Mouse (Mus musculus): ENCODE measurements around the gene Exosc1.
A peak's percentile ranks its signal among the peaks of the same experiment; 100 is the strongest.
"Not testable (repeated sequence)": the region's sequence is repeated elsewhere in the genome, so short reads cannot be mapped to it uniquely, and the experiment has no call there.

Exosc1 gene

DNA sequence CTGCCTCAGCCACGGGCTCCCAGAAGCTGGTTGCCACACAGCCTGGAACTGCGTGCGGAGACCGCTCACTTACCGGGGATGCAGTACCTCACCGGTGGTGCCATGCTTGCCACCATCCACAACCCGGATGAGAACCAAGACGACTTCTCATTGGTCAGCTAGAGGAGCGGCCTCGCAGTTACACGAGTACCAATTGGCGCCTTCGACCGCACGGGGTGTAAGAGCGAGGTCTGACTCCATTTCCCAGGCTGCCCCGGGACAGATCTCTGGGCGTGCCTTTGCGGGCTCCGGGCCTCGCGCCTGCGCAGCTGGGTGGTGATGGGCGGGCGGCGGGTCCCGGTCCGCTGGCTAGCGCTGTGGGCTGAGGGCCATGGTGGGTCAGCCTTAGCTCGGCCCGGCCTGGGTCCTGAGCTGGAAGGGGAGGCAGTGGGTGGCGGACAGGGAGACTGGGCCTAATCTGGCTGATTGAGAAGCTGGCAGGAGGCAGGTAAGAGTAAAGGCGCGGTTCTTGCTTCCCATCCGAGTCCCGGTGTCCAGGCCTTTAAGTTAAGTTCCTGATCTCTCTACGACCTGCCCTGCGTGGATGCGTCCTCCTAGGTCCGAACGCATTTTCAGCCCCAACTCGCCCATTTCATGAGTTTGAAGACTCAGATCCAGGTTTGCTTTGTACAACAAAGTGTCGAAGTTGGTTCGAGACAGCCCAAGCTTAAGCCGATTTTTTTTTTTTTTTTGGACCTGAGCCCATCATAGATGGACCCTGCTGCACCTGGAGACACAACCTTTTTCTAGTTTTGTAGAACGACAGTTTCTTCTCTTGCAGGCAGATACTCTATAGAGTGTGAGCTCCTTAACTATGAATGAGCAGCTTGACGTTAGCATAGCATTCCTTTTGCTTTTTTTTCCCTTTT is at the start of gene Exosc1, which contains the start of gene Zdhhc16:
Exosc1 (minus strand) TSS at position 245 of the 908 bp plus-strand sequence.
Zdhhc16 (plus strand) TSS at position 302 of the 908 bp plus-strand sequence.
- DNase-seq (ENCODE audit: extremely low read depth, low read depth, low spot score) = peak; percentile 74

DNA sequence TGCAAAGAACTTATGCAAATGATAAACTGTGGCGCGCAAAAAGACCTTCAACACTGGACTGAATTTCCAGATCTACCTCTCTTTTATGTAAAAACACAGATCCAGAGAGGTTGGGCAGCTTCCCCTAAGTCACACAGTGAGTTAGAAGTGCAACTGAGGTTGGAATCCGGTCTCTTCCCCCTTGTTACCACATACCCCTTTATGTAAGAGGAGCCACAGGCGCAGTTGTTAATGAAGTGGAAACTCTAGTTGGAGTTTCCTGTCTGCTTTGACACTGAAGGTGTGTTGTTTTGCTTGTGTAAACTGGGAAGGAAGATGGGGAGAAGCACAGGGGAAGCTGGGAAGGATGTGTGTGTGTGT is 49.5 kb upstream of the Exosc1 start:
- no peak for DNase-seq (ENCODE audit: extremely low read depth, low read depth, low spot score)

GRCm38 (mm10) chr19:41981931-41982790 is 48.9 kb upstream of the Exosc1 start:
- DNase-seq (ENCODE audit: extremely low read depth, low read depth, low spot score) = no peak

DNA sequence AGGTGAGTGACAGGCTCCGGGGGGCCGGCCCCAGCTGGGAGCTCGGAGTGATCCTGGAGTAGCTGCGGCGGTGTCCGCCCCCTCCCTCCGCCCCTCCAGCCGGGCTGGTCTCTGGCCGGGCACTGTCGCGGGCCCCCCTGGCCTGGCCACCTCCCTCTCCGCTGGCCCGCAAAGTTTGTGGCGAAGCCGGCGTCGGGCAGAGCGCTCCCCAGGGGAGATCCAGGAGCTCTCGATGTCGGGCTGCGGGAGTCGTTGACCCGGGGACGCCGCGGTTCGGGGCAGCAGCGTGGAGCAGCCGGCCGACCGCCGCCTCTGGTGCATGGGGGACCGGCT is 48.3 kb upstream of the Exosc1 start, which contains the start of gene Ubtd1:
Ubtd1 (plus strand) TSS at position 169 of the 333 bp plus-strand sequence.
- DNase-seq (ENCODE audit: extremely low read depth, low read depth, low spot score) = no peak

- no peak for DNase-seq (ENCODE audit: extremely low read depth, low read depth, low spot score)
Measured at GRCm38 (mm10) chr19:41980819-41981594, 47.8 kb upstream of the Exosc1 start, which contains the start of gene Mms19. Gene Mms19, minus strand, starts transcription at chr19:41981157.

GRCm38 (mm10) chr19:41980422-41980818 is 47.2 kb upstream of the Exosc1 start:
- no peak for DNase-seq (ENCODE audit: extremely low read depth, low read depth, low spot score)

- DNase-seq (ENCODE audit: extremely low read depth, low read depth, low spot score) = no peak
Measured at GRCm38 (mm10) chr19:41973891-41974794, 40.9 kb upstream of the Exosc1 start.

- DNase-seq (ENCODE audit: extremely low read depth, low read depth, low spot score) = no peak
Measured at GRCm38 (mm10) chr19:41969618-41970017, 36.4 kb upstream of the Exosc1 start.

GRCm38 (mm10) chr19:41953574-41953973 is 20.4 kb upstream of the Exosc1 start:
- DNase-seq (ENCODE audit: extremely low read depth, low read depth, low spot score) = no peak

DNA sequence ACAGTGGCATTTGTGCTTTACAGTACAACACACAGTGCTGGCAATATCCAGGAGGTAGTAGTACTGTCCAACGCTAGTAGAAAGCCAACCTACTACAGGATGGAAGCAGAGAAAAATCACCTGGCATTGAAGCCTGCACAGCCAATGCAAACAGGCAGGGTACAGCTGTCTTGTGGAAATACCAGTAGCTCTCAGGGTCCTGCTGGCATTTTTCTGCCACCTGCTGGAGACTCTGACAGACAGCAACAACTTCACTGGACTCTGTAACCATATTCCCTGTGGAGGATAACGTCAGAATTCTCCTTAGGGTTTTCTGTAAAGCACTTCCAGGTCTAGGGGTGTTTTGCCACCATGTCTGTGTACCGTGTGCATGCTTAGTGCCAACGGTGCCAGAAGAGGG is 19.1 kb upstream of the Exosc1 start:
- DNase-seq (ENCODE audit: extremely low read depth, low read depth, low spot score) = no peak

DNA sequence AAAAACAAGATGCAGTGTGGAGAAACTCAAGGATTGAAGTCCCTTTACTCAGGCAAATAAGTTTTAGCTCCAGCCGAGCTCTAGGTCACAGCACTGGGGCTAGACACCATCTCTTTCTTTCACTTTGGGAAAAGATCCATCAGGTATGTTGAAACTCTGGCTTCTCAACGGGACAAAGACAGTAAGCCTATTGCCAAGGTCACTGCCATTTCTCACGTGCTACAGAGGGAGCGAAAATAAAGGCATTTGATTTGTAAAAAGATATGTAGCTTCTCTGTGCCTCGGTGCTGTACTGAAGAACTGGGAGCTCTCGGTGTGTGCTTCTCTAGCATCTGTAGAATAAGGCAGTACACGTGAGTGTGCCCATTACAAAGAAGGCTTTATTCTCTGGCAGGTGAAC is 10.6 kb upstream of the Exosc1 start:
- no peak for DNase-seq (ENCODE audit: extremely low read depth, low read depth, low spot score)

DNA sequence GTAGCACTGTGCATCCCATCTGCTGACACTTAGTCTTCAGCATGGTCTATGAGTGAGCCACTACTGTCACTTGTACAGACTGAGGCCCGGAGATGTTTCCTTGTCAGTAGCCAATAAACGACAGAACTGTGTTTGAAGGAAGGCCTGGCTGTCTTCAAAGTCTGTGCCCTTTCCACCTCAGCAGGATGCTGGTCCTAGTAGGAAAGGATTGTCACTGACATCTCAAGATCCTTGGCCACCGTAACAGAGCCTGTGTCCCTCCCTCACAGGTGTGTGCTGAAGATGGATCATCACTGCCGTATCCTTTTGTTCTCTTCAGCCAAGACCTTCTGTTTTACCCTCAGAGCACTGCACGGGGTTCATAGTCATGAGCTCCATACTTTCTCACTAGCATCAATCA is 5.3 kb upstream of the Exosc1 start:
- no peak for DNase-seq (ENCODE audit: extremely low read depth, low read depth, low spot score)

- no peak for DNase-seq (ENCODE audit: extremely low read depth, low read depth, low spot score)
Measured at GRCm38 (mm10) chr19:41935921-41936320, 2.7 kb upstream of the Exosc1 start.

DNA sequence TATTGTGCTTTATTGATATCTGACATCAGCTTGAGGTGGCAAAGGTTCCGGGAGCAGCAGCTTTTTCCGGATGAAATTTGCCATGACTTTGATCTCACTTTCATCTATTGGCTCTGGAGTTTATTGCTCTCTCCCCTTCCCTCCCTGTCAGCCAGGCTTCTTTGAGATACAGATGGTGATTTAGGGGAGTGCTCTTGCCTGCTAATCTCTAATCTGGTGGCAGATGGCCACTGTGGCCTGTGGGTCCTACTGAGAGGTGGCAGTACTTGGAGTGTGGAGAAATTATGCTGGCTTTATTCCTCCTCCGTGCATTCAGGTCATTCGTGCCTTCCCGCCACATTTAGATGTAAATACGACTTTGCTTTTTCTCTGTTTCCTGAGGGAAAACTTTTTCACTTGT is 901 bp upstream of the Exosc1 start:
- DNase-seq (ENCODE audit: extremely low read depth, low read depth, low spot score) = no peak

- no peak for DNase-seq (ENCODE audit: extremely low read depth, low read depth, low spot score)
Measured at GRCm38 (mm10) chr19:41932686-41933085, 537 bp downstream of the Exosc1 start.

DNA sequence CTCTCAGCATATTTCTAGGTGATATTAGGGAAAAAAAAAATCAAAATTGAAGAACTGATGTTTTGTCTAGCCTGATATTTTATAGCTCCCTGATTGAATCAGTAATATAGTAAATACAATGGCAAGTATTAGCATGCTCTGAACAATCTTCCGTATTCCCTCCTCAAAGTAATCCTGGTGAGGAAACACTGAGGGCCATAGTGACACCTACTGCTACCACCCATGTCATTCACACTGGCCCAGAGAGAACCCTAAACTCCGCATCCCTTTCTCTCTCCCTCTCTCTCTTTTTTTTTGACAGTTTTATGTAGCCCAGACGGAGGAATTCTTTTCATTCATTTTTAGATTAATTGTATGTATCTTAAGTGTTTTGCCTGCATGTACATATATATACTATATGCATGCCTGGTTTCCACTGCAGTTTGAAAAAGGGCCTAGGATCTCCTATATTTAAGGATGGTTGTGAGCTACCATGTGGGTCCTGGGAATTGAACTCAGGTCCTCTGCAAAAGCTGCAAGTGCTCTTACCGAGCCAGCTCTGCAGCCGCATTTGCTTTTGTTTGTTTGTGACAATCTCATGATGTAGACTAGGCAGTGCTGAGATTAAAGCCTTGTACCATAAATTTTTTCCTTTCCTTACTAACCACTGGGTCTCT is 12.7 kb downstream of the Exosc1 start:
- DNase-seq (ENCODE audit: extremely low read depth, low read depth, low spot score) = no peak

GRCm38 (mm10) chr19:41919471-41919870 is 13.8 kb downstream of the Exosc1 start:
- no peak for DNase-seq (ENCODE audit: extremely low read depth, low read depth, low spot score)

- no peak for DNase-seq (ENCODE audit: extremely low read depth, low read depth, low spot score)
Measured at GRCm38 (mm10) chr19:41916853-41917252, 16.4 kb downstream of the Exosc1 start.

DNA sequence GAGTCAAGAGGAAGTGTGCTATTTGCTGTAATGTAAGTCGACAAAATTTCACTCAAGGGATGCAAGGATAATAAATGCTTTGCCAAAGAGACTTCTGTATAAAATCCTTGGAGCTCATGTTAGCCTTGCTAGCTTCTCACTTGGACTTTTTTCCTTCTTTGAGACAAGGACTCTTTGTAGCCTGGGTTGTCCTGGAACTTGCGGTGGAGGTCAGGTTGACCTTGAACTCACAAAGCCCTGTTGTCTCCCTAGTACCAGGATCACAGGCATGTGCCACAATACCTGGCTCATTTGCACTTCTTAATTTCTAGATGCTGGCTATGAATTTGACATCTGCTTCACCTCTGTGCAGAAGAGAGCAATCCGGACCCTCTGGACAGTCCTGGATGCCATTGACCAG is 17.9 kb downstream of the Exosc1 start:
- no peak for DNase-seq (ENCODE audit: extremely low read depth, low read depth, low spot score)

DNA sequence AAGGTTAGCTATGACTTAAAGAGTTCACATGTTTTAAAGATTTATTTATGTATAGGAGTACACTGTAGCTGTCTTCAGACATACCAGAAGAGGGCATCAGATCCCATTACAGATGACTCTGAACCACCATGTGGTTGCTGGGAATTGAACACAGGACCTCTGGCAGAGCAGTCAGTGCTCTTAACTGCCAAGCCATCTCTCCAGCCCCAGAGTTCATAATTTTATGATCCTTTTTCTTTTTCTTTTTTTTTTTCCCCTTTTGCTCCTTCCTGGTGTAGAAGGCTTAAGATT is 18.7 kb downstream of the Exosc1 start:
- not testable (repeated sequence) for DNase-seq (ENCODE audit: extremely low read depth, low read depth, low spot score)
